Mouse (Mus musculus): ENCODE measurements at regions not wholly inside any gene's neighbourhood (a gene's known extent, or its start where the extent isn't known, plus 50 kb on each side); places are given as distances from the start of the nearest gene placed in this dataset.

GRCm38 (mm10) chrX:11803239-11803638 lies 356.9 kb downstream of the Bcor start:
- TF ChIP-seq CTCF (IDR thresholded peaks at IDR 0.05; ENCODE audit: low read depth, low read length) (no peak), GATA1 (IDR thresholded peaks at IDR 0.05; ENCODE audit: borderline replicate concordance, low read length) (no peak), TAL1 (conservative IDR thresholded peaks at IDR 0.05; ENCODE audit: low read depth, low read length) (no peak), GATA2 (IDR thresholded peaks at IDR 0.05; ENCODE audit: borderline replicate concordance, low read depth, low read length) (no peak), POLR2AphosphoS5 (IDR thresholded peaks at IDR 0.05; ENCODE audit: insufficient replicate concordance, low read depth, low read length) (no peak)

All from G1E (cell line).